Mouse (Mus musculus): ENCODE results near the gene Nyap1.

DNA sequence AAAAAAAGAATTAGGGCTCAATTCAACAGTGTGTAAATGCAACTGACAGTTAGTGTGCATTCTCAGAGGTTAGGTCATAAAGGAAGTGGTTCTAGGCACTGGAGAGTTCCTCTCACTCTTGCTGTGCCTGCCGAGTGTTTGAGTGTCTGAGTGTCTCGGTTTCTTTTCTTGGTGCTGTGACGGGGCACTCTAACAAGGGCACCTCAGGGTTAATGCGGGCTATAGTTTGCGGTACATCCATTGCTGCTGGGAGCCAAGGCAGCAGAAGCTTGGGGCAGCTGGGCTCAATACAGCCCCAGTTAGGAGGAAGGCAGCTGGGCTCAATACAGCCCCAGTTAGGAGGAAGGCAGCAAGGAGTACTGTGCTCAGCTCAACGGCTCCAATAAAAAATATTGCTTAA, 36.2 kb downstream of the Nyap1 start:
- TF ChIP-seq POLR2A (IDR thresholded peaks at IDR 0.05; ENCODE audit: borderline replicate concordance, extremely low read depth, low read depth, low read length), result no peak
- TF ChIP-seq CTCF (IDR thresholded peaks at IDR 0.05; ENCODE audit: insufficient read depth, low read length), result no peak

All from lung, adult 2 months (tissue).